Mouse (Mus musculus) forebrain, embryonic 10.5 days (tissue): Measurements from ENCODE around the gene Ppm1m. TPM values are rescaled to one million over a fixed set of nuclear protein-coding genes. Genes with fewer than 3 reads are reported as not detected.
A peak's percentile ranks its signal among the peaks of the same experiment; 100 is the strongest.

Experiments used
- microRNA counts: library from miRNA; unstranded; fragments of <30 nt; microRNA quantifications from one replicate; lab custom pipeline; 2017
- microRNA-seq: library from miRNA; unstranded; fragments of <30 nt; microRNA quantifications from one replicate; pipeline ENCODE4, GENCODE M21; 2017
- polyA plus RNA-seq: library from polyadenylated mRNA; unstranded; fragments of >200 nt; fragmentation: Nextera tagmentation; extraction: Ambion mirVana; gene quantifications from 2 replicates; pipeline ENCODE4 v1.2.1, GENCODE M21; 2016

The Ppm1m gene
- polyA plus RNA-seq, 1 experiment from 2014 or later = 42.0 TPM

MicroRNAs encoded within 50 kb of the gene (microRNA counts, 519-probe panel; counts per million panel counts)
- 5,858 counts per million, percentile 90 among the panel's probes with 10 or more counts for microRNA mmu-let-7g (lab: Ali Mortazavi, UCI)

Small RNA genes within 50 kb of the gene (microRNA-seq; reads per million reads assigned to microRNA genes)
- 296 reads per million, percentile 59 among the genes with 10 or more reads in this experiment for gene Mir135a-1
- 3,313 reads per million, percentile 86 among the genes with 10 or more reads in this experiment for gene Mirlet7g

Other genes starting within 250 kb of the Ppm1m start
- gene Col6a5, start 239.1 kb downstream of the Ppm1m start, polyA plus RNA-seq = not detected in 2 replicates
- 0.20 TPM in 1 of 2 replicates, not detected in the other for gene Col6a4, start 103.0 kb downstream of the Ppm1m start, polyA plus RNA-seq
- gene Glyctk, start 41.6 kb downstream of the Ppm1m start, polyA plus RNA-seq = 6.8 and 8.0 TPM in 2 replicates
- gene Wdr82, start 28.8 kb downstream of the Ppm1m start, polyA plus RNA-seq = 28.3 and 30.2 TPM in 2 replicates
- 70.9 and 71.8 TPM in 2 replicates for gene Twf2, start 3.4 kb upstream of the Ppm1m start, polyA plus RNA-seq
- 0.04 TPM in 1 of 2 replicates, not detected in the other for gene Tlr9, start 22.9 kb upstream of the Ppm1m start, polyA plus RNA-seq
- 74.2 and 75.2 TPM in 2 replicates for gene Alas1, start 48.9 kb upstream of the Ppm1m start, polyA plus RNA-seq
- 42.7 and 46.4 TPM in 2 replicates for gene Poc1a, start 81.3 kb upstream of the Ppm1m start, polyA plus RNA-seq
- 17.6 and 18.9 TPM in 2 replicates for gene Dusp7, start 168.9 kb upstream of the Ppm1m start, polyA plus RNA-seq
- gene Rpl29, start 229.7 kb upstream of the Ppm1m start, polyA plus RNA-seq = 1,043 and 1,081 TPM in 2 replicates
- gene Acy1, start 238.6 kb upstream of the Ppm1m start, polyA plus RNA-seq = 45.6 and 51.3 TPM in 2 replicates
- 4.4 and 6.0 TPM in 2 replicates for gene Abhd14b, start 247.7 kb upstream of the Ppm1m start, polyA plus RNA-seq
- gene Abhd14a, start 247.9 kb upstream of the Ppm1m start, polyA plus RNA-seq = 40.7 and 42.8 TPM in 2 replicates